Mouse (Mus musculus): ENCODE data around the gene Trim40. TPM values are rescaled to one million over a fixed set of nuclear protein-coding genes. Genes with fewer than 3 reads are reported as not detected.

Trim40 gene
- not detected in 2 replicates for polyA plus RNA-seq (2015; fragmentation: Nextera tagmentation; extraction: Ambion mirVana)

DNA sequence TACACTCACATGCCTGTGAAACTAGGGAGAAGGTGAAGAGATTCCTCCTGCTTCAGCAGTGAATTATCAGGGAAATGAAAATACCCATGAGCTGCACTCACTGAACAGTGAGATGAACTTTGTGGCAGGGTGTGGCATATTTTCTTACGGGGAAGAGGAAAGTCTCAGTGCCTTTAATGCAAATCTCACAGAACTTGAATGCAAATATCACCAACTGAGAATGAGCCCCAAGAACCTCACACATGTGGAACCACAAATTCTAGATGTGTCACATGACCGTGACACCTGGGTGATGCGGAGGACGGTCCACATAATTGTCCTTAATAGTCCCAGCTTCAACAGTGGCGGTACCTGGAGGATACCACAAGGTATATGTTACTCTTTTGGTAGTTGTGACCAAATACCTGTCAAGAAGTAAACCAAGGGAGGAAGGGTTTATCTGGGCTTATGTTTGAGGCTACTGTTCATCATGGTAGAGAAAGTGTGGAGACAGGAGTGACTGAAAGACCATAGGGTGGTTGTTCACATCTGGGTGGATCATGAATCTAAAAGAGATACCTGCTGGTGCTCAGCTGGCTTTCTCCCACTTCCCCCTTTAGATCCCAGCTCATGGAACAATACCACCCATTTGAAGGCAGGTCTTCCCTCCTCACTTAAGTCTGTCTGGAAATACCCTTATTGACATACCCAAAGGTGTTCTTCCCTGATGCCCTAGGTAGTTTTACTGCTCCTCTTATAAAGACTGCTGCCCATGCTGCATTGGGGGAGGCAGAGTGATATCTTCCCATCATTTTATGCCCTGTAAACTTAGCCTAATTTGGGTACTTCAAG is at the start of gene Trim40:
Gene Trim40 (minus strand): TSS at position 51 of the 831 bp plus-strand sequence.
- 82% methylated on average over 5 of the region's 5 CpGs for WGBS
- H3K36me3 ChIP-seq: no peaks in the 10 kb centered on the region
- no peak within 1 kb of the TSS for H3K27ac ChIP-seq
- no peak within 1 kb of the TSS for H3K9ac ChIP-seq
- H3K4me3 ChIP-seq: no peak within 1 kb of the TSS
- no peak for ATAC-seq (ENCODE audit: insufficient number of reproducible peaks, insufficient read depth, low FRiP score, low TSS enrichment, low read depth)
- H3K9me3 ChIP-seq: no peaks in the 10 kb centered on the region
- H3K4me1 ChIP-seq: no peaks in the 10 kb centered on the region
- H3K27me3 ChIP-seq: 0 out of 2 replicates have a peak, but pooled peaks cover 8% of the 10 kb centered on the region
- no peak within 1 kb of the TSS for H3K4me2 ChIP-seq

DNA sequence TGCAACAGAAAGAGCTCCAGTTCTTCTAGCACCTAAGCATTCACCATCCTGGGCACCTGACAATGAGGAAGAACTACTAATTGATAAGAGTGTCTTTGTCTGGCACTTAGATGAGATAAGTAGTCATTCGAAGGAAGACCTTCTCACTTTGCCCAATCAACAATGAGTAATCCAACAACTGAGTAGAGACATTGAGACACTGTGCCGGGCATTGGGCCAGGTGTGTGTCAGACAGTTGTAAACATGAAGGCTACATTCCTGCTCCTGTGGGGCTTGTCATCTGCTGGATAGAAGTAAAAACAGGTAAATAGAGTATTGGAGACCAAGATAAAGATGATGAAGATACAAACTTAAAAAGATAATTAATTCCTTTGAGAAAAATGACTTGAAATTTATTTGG is 48.1 kb upstream of the Trim40 start:
- H3K27me3 ChIP-seq: peaks cover 50% of the 10 kb centered on the region
- H3K4me3 ChIP-seq: no peak overlapping the region
- no peaks in the 10 kb centered on the region for H3K36me3 ChIP-seq
- WGBS: 88% methylated on average over 2 of the region's 2 CpGs
- no peak overlapping the region for H3K9ac ChIP-seq
- no peak overlapping the region for H3K4me2 ChIP-seq
- ATAC-seq (ENCODE audit: insufficient number of reproducible peaks, insufficient read depth, low FRiP score, low TSS enrichment, low read depth): no peak
- no peaks in the 10 kb centered on the region for H3K9me3 ChIP-seq
- no peak overlapping the region for H3K27ac ChIP-seq
- peaks cover 9% of the 10 kb centered on the region for H3K4me1 ChIP-seq

DNA sequence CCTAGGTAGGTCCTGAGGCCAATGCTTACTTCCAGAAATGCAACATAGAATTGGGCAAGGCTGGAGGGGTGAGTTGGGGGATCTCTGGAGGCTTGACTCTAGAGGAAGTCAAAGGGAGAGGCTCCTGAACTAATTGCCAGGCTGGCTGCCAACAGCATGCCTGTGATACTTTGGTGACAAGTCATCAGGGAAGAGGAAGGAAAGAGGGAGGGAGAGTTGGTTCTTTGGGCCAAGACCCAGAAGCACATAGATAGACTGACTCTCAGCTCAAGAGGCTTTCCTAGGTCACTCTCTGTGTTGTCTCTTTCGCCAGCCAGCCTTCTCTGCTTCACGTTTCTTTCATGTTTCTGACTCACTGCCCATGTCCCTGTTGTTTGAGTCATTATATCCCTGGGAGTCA is 41.9 kb upstream of the Trim40 start:
- no peak overlapping the region for H3K27ac ChIP-seq
- H3K4me2 ChIP-seq: no peak overlapping the region
- H3K9me3 ChIP-seq: no peaks in the 10 kb centered on the region
- no peak overlapping the region for H3K4me3 ChIP-seq
- H3K27me3 ChIP-seq: peaks cover 4% of the 10 kb centered on the region
- 69% methylated on average over 2 of the region's 2 CpGs for WGBS
- H3K36me3 ChIP-seq: no peaks in the 10 kb centered on the region
- ATAC-seq (ENCODE audit: insufficient number of reproducible peaks, insufficient read depth, low FRiP score, low TSS enrichment, low read depth): no peak
- H3K9ac ChIP-seq: no peak overlapping the region
- H3K4me1 ChIP-seq: no peaks in the 10 kb centered on the region

GRCm38 (mm10) chr17:36931130-36931529 is 41.2 kb upstream of the Trim40 start:
- 78% methylated on average over 4 of the region's 4 CpGs for WGBS
- no peaks in the 10 kb centered on the region for H3K36me3 ChIP-seq
- no peak overlapping the region for H3K4me2 ChIP-seq
- H3K9me3 ChIP-seq: no peaks in the 10 kb centered on the region
- H3K27ac ChIP-seq: no peak overlapping the region
- no peak overlapping the region for H3K9ac ChIP-seq
- ATAC-seq (ENCODE audit: insufficient number of reproducible peaks, insufficient read depth, low FRiP score, low TSS enrichment, low read depth): no peak
- H3K4me3 ChIP-seq: no peak overlapping the region
- H3K4me1 ChIP-seq: no peaks in the 10 kb centered on the region
- H3K27me3 ChIP-seq: peaks cover 6% of the 10 kb centered on the region

- Histone ChIP-seq H3K9me3 (no peaks in the 10 kb centered on the region), H3K4me1 (no peaks in the 10 kb centered on the region), H3K27me3 (peaks cover 10% of the 10 kb centered on the region), H3K27ac (no peak overlapping the region), H3K4me2 (no peak overlapping the region), H3K4me3 (no peak overlapping the region), H3K9ac (no peak overlapping the region), H3K36me3 (no peaks in the 10 kb centered on the region)
- ATAC-seq (ENCODE audit: insufficient number of reproducible peaks, insufficient read depth, low FRiP score, low TSS enrichment, low read depth): no peak
- WGBS: 80% methylated on average over 6 of the region's 6 CpGs
These were observed 40.3 kb upstream of the Trim40 start for GRCm38 (mm10) chr17:36930233-36930632.

DNA sequence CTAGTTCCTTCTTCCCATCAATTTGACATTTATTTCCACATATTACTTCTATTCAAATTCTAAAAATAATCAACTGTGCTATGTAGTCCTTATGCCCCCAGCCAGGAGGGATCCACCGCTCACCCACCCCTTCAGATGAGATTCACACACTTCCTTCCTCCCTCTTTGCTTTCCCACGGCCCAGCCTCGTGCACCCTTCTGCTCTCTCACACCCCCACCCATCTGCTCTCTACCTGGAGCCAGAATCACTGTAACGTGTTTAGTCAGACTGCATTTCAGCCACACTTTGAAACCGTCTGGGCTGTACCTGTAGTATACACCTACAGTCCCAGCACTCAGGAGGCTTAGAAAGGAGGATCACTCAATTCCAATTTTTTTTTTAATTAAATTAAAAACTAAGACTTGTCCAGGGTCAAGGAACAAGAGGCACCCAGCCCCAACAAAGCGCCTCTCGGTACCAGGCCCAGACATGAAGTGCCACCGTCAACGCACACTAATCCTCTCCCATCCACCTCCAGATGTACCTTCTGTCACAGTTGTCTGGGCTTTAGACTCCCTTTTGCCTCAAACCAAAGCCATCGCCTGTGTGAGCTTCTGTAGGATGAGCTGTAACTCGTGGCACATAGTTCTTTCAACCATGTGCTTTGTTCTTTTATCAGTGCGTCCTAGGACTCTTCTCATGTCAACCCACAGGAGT is 39.5 kb upstream of the Trim40 start:
- Histone ChIP-seq H3K9ac (no peak overlapping the region), H3K4me2 (no peak overlapping the region), H3K27me3 (peaks cover 9% of the 10 kb centered on the region), H3K36me3 (no peaks in the 10 kb centered on the region), H3K4me1 (no peaks in the 10 kb centered on the region), H3K4me3 (no peak overlapping the region), H3K27ac (no peak overlapping the region), H3K9me3 (no peaks in the 10 kb centered on the region)
- 78% methylated on average over 12 of the region's 12 CpGs for WGBS
- ATAC-seq (ENCODE audit: insufficient number of reproducible peaks, insufficient read depth, low FRiP score, low TSS enrichment, low read depth): no peak

DNA sequence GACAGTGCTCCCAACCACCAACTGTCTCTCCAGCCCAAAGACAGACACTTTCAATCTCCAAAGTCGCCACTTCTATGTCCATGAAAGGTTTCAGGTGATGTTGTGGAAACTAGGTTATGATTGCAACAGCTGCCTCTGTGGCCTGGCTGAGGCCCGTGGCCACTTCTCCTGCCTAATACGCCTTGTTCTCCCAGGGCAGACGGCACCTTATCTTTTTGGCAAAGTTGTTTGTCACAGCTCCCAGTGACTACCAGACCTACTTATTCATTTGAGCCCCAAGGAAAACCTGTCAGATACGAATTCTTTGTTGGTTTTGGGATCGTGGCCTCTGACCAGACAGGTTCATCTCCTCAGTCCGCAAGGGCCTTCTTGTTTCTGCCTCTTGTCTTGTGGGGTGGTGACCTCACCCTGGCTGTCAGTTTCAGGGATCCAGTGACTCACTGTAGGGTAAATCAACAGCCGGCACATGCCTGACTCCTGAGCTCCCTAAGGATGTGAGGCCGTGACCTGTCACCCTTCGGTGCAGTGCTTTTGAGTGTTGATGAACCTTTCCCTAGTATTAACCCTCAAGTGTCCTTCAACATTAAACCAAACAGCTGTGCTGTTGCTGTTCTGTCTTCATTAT is 37.7 kb upstream of the Trim40 start:
- no peak overlapping the region for H3K4me3 ChIP-seq
- H3K4me2 ChIP-seq: no peak overlapping the region
- no peak overlapping the region for H3K9ac ChIP-seq
- ATAC-seq (ENCODE audit: insufficient number of reproducible peaks, insufficient read depth, low FRiP score, low TSS enrichment, low read depth): no peak
- no peaks in the 10 kb centered on the region for H3K36me3 ChIP-seq
- H3K9me3 ChIP-seq: no peaks in the 10 kb centered on the region
- no peaks in the 10 kb centered on the region for H3K4me1 ChIP-seq
- WGBS: 46% methylated on average over 10 of the region's 10 CpGs
- H3K27ac ChIP-seq: no peak overlapping the region
- 0 out of 2 replicates have a peak, but pooled peaks cover 6% of the 10 kb centered on the region for H3K27me3 ChIP-seq

- Histone ChIP-seq H3K4me1 (no peaks in the 10 kb centered on the region), H3K27ac (no peak overlapping the region), H3K9ac (no peak overlapping the region), H3K4me2 (no peak overlapping the region), H3K9me3 (no peaks in the 10 kb centered on the region), H3K36me3 (no peaks in the 10 kb centered on the region), H3K4me3 (no peak overlapping the region), H3K27me3 (0 out of 2 replicates have a peak, but pooled peaks cover 6% of the 10 kb centered on the region)
- WGBS: 64% methylated on average over 4 of the region's 4 CpGs
- no peak for ATAC-seq (ENCODE audit: insufficient number of reproducible peaks, insufficient read depth, low FRiP score, low TSS enrichment, low read depth)
These were observed 33.6 kb upstream of the Trim40 start for GRCm38 (mm10) chr17:36923491-36923890.

GRCm38 (mm10) chr17:36922715-36923114 is 32.8 kb upstream of the Trim40 start:
- no peak for ATAC-seq (ENCODE audit: insufficient number of reproducible peaks, insufficient read depth, low FRiP score, low TSS enrichment, low read depth)
- WGBS: 77% methylated on average over 4 of the region's 4 CpGs
- Histone ChIP-seq H3K4me2 (no peak overlapping the region), H3K36me3 (no peaks in the 10 kb centered on the region), H3K27me3 (0 out of 2 replicates have a peak, but pooled peaks cover 6% of the 10 kb centered on the region), H3K4me1 (no peaks in the 10 kb centered on the region), H3K9ac (no peak overlapping the region), H3K4me3 (no peak overlapping the region), H3K27ac (no peak overlapping the region), H3K9me3 (no peaks in the 10 kb centered on the region)

- H3K27me3 ChIP-seq: peaks cover 5% of the 10 kb centered on the region; the same call in 1 of the 2 replicates
- no peak overlapping the region for H3K27ac ChIP-seq
- H3K36me3 ChIP-seq: no peaks in the 10 kb centered on the region
- H3K4me2 ChIP-seq: no peak overlapping the region
- H3K9ac ChIP-seq: no peak overlapping the region
- H3K4me1 ChIP-seq: no peaks in the 10 kb centered on the region
- H3K4me3 ChIP-seq: no peak overlapping the region
- H3K9me3 ChIP-seq: no peaks in the 10 kb centered on the region
- WGBS: 47% methylated on average over 15 of the region's 15 CpGs
- ATAC-seq (ENCODE audit: insufficient number of reproducible peaks, insufficient read depth, low FRiP score, low TSS enrichment, low read depth): no peak
These were observed 30.3 kb upstream of the Trim40 start for GRCm38 (mm10) chr17:36920239-36920638.

- ATAC-seq (ENCODE audit: insufficient number of reproducible peaks, insufficient read depth, low FRiP score, low TSS enrichment, low read depth): no peak; the same call in 1 of the 2 replicates
- no peaks in the 10 kb centered on the region for H3K36me3 ChIP-seq
- H3K27me3 ChIP-seq: peaks cover 8% of the 10 kb centered on the region
- 15% methylated on average over 9 of the region's 9 CpGs for WGBS
- no peak overlapping the region for H3K4me3 ChIP-seq
- H3K4me1 ChIP-seq: no peaks in the 10 kb centered on the region
- H3K4me2 ChIP-seq: no peak overlapping the region
- no peaks in the 10 kb centered on the region for H3K9me3 ChIP-seq
- no peak overlapping the region for H3K9ac ChIP-seq
- no peak overlapping the region for H3K27ac ChIP-seq
These were observed 25.2 kb upstream of the Trim40 start for GRCm38 (mm10) chr17:36915076-36915475.
